Mouse (Mus musculus): ENCODE results near the gene March1.

The March1 gene

GRCm38 (mm10) chr8:65987665-65988064 is 370.0 kb downstream of the March1 start:
- peak; percentile 50 for DNase-seq (ENCODE audit: low read depth, low spot score)

GRCm38 (mm10) chr8:66022815-66023214 is 405.1 kb downstream of the March1 start:
- peak; percentile 52 for DNase-seq (ENCODE audit: low read depth, low spot score)

DNA sequence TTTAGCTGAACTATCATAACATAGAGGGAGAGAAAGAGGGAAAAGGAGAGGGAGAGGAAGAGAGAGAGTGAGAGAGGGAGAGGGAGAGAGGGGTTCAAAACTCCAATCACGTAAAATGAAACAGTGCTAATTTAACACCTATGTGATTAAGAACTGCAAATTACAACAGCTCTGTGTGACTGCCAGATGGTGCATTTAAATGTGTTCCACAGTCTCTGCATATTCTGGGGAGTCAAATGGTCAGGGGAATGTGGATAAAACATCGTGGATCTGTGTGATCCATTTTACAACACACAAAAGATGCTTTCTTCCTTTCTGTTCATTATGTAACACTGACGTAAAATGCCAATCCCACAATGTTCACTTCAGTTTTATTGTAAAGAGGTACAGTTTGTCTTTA is 416.0 kb downstream of the March1 start:
- DNase-seq (ENCODE audit: low read depth, low spot score): peak; percentile 45

GRCm38 (mm10) chr8:66034429-66034828 is 416.7 kb downstream of the March1 start:
- DNase-seq (ENCODE audit: low read depth, low spot score): peak; percentile 33

GRCm38 (mm10) chr8:66094152-66094551 is 476.5 kb downstream of the March1 start:
- DNase-seq (ENCODE audit: low read depth, low spot score): peak; percentile 75

- DNase-seq (ENCODE audit: low read depth, low spot score): no peak
These were observed 480.4 kb downstream of the March1 start for GRCm38 (mm10) chr8:66098148-66098547.

DNA sequence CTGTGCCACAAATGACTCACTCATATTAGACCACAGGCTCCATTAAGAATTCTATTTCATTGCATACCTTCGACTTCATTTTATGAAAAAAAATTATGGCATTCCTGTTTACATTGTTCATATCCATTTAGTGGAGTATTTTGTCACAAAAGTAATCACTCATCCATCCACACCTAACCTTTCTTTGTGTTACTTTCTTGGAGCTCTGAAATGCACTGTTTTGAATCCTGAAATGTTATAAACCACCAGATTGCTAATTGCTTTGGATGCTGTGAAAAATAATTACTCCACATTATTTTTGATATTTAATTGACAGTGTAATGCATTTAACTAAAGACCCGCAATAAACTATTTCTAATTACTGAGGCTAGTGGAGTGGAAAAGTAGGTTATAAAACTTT is 501.6 kb downstream of the March1 start:
- no peak for DNase-seq (ENCODE audit: low read depth, low spot score)

DNA sequence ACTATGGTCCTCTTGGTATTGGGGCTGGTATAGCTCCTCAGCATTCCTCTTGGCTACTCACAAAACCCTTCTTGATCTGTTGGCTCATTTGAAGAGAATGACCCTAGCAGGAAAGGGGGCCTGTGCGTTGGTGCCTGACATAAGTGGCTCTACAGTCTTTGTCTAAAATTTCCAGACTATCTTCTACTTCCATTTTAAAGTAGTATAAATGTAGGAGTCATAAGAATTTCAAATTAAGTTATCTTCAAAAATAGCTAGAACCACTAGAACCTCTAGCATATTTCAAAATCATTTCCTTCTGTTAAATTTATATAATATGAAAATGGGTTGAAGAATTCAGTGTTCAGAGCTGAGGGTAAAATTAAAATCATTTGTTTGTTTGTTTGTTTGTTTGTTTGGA is 541.9 kb downstream of the March1 start:
- DNase-seq (ENCODE audit: low read depth, low spot score): no peak

DNA sequence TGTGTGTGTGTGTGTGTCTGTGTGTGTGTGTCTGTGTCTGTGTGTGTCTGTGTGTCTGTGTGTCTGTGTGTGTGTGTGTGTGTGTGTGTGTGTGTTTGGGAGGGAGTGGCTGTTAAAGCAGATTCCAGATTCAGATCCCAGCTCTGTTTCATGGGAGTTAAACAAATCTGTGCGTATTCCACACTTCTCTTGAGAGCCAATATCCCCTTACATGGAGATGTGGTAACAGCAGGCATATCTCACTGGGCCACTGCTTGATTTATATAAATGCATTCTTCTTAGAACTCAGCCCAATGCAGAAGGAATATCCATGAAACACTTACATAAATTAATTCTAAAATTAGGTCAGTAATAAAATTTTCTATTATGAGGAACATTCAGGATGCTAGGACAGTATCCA is 549.1 kb downstream of the March1 start:
- DNase-seq (ENCODE audit: low read depth, low spot score): peak; percentile 51

DNA sequence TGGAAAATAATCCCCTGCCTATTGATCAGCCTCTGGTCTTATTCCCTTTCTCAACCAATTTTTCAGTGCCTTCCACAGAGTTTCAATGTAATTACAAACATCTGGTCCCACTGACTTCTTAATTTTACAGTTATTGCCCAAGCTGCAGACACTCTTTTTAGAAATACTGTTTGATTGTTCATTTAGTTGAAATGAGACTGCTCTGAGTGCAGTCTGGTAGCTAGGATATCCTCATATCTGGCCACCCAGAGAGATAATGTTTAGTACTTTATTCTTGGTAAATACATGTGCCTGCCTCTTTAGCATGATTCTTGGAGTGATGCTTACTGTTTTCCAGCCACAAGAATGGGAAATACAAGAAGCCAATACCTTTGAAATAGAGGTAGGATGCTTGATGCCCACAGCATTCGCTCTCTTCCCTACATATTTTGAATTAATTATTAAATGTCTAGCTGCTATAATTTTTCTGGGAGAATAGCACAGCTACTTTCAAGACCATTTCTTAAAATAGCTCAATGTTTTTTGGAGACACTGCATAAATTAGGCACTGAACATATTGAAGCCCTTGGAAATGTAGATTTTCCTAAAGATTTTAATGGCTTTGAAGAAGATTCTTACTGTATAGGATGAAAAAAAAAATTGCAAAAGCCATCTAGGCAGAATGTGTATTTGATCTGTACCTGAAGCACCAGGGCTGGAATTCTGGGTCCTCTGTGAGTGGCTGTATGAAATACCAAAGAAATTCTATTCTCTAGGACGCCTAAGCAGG is 549.9 kb downstream of the March1 start:
- DNase-seq (ENCODE audit: low read depth, low spot score): no peak

DNA sequence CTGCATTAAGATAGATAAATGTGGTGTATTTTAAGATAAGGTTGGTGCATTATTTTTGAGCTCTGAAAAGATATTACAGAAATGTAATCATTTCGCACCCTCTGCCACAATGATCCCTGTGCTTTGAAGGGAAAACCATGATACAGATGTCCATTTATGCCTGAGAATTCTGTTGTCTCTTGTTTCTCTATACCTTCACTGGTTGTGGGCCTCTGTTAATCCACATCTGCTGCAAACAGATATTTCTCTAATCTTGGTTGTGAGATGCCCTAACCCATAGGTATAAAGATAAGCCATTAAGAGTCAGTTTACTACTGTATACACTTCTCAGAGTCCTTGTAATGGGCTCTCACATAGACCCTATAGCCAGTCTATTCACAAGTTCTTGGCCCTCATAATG is 561.6 kb downstream of the March1 start:
- DNase-seq (ENCODE audit: low read depth, low spot score): no peak

- DNase-seq (ENCODE audit: low read depth, low spot score): no peak
These were observed 563.6 kb downstream of the March1 start for GRCm38 (mm10) chr8:66181265-66181664.

DNA sequence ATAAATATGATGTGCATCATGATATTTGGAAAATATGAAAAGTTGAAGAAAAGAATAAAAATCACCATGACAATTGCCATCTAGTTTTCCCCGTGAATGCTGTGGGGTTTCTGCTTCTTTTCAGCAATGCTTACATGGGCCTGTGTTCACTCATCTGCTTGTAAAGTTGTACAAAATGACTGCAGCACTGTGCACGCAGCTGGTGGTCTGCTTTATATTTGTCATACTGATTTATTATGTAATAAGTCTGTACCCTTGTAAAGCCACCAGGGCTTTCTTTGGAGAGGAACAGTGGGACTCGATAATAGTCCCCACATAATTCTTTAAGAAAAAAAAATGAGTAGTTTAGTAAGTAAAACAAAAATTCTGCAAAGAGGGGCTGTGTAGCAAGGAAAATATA is 564.6 kb downstream of the March1 start:
- DNase-seq (ENCODE audit: low read depth, low spot score): no peak

DNA sequence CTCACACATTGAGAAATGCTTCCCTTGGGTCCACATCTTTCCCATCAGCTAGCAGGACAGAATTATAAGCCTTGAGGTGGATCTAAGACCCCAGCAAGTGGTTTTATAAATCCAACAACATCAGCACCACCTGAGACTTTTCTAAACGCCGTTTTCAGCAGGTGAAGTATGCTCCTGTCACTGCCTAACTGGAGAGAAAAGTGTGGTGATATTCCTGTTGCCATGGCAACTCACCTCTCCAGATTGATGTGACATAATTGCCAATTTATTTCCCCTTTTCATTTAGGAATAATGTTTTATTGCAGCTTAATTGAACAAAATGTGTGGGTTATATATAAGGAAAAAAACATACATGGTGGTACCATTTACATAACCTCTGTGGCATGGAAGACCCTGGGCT is 565.8 kb downstream of the March1 start:
- DNase-seq (ENCODE audit: low read depth, low spot score): peak; percentile 41

GRCm38 (mm10) chr8:66185226-66185625 is 567.5 kb downstream of the March1 start:
- no peak for DNase-seq (ENCODE audit: low read depth, low spot score)

- no peak for DNase-seq (ENCODE audit: low read depth, low spot score)
These were observed 576.7 kb downstream of the March1 start for GRCm38 (mm10) chr8:66194416-66194815.

GRCm38 (mm10) chr8:66200169-66200568 is 582.5 kb downstream of the March1 start:
- no peak for DNase-seq (ENCODE audit: low read depth, low spot score)

GRCm38 (mm10) chr8:66203814-66204438 is 586.2 kb downstream of the March1 start:
- peak; percentile 70 for DNase-seq (ENCODE audit: low read depth, low spot score)

GRCm38 (mm10) chr8:66209553-66209952 is 591.9 kb downstream of the March1 start:
- DNase-seq (ENCODE audit: low read depth, low spot score): peak; percentile 55

DNA sequence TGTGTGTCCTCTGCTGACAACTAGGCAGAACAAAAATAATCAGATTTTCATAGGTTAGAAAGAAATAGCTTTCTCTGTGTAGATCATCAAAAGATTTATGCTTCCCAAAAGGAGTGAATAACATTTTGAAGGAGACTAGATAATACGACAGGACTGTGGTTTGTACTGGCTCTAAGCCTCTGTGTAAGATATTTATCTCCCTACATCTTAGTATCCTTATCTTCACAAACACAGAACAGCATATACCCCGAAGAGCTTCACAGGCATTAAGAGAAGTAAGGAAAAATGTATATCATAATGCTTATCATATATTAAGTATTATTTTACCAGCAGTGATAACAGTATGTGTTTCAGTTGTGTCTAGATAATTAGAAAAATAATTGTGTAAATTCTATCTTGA is 592.6 kb downstream of the March1 start:
- DNase-seq (ENCODE audit: low read depth, low spot score): no peak

DNA sequence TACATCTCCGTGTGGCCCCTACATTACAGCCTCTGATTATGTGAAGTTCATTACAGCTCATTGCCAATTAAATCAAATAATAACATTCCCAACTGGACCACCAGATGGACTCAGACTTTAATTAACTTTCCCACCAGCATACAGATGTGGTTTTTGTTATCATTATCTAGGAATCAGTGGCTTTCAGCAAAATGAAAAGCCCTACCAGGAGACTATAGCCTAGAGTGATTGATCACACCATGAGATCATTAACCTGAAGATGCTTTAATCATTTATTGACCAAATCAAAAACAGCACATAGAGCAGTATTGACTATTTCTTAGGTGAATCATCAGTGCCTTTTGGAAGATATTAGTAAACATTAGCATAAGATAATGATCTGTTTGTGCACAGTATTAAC is 602.3 kb downstream of the March1 start:
- no peak for DNase-seq (ENCODE audit: low read depth, low spot score)

- peak; percentile 80 for DNase-seq (ENCODE audit: low read depth, low spot score)
These were observed 612.2 kb downstream of the March1 start for GRCm38 (mm10) chr8:66229931-66230330.

- no peak for DNase-seq (ENCODE audit: low read depth, low spot score)
These were observed 651.8 kb downstream of the March1 start for GRCm38 (mm10) chr8:66269546-66269945.
